Mouse (Mus musculus) kidney, adult 2 months (tissue): Measurements from ENCODE around the gene Ptprd.

Experiments
- CTCF ChIP-seq: fragments of 200-500 bp; conservative IDR thresholded peaks from 2 replicates; pipeline ENCODE4 v1.5.1; 2011; ENCODE audit warnings: low read depth, mild to moderate bottlenecking, control low read depth, low read length, moderate library complexity, mixed read lengths; ENCODE audit not compliant: insufficient read depth, insufficient read length
- POLR2A ChIP-seq: fragments of 200-500 bp; IDR thresholded peaks from one replicate; pipeline ENCODE4 v1.6.1; 2011; ENCODE audit warnings: low read depth, low read length, control low read depth

GRCm38 (mm10) chr4:76444778-76445177 lies 1767.0 kb downstream of the Ptprd start:
- TF ChIP-seq CTCF (no peak), POLR2A (no peak)
